Mouse (Mus musculus): ENCODE data around the gene Zyx. TPM values are rescaled to one million over a fixed set of nuclear protein-coding genes. Genes with fewer than 3 reads are reported as not detected.

The Zyx gene
- total and polyA plus RNA-seq, 3 experiments, result 19.1 to 319 (median 70.2) TPM

DNA sequence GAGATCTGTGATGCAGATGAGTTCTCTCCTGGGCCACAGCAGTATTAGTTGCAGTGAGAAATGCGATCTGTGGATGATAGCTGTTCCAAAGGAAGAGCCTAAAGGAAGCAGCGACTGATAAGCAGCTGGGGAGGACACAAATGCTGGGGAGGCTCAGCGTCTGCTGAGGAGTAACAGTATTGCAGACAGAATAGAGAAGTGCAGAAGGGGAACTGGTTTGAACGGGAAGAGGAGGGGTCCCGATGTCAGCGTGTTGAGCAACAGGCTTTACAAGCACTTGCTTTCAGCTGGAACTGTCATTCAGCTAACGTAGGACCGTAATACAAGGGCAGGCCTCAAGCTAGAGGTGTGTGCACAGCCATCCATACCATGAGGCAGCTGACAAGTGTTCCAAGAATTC lies 3.8 kb downstream of the Zyx start:
- Histone ChIP-seq H3K36me3 (replicated peaks) (peaks cover 34% of the 10 kb centered on the region), H3K4me3 (ENCODE audit: low read depth, low read length) (no peak overlapping the region), H3K4me1 (ENCODE audit: insufficient read depth, low read depth, low read length) (peaks cover 57% of the 10 kb centered on the region), H3K27me3 (ENCODE audit: insufficient read depth, low read length) (peaks cover 5% of the 10 kb centered on the region; the same call in 1 of the 2 replicates), H3K9me3 (replicated peaks) (no peaks in the 10 kb centered on the region)
- DNase-seq (ENCODE audit: low spot score), result peak; percentile 25
- ATAC-seq (ENCODE audit: extremely low read depth, insufficient number of reproducible peaks, low FRiP score, poor library complexity, severe bottlenecking), result peak; percentile 24
- no peak for TF ChIP-seq CTCF (IDR thresholded peaks at IDR 0.05; ENCODE audit: low read depth, low read length)
- no peak for TF ChIP-seq POLR2AphosphoS5 (IDR thresholded peaks at IDR 0.05; ENCODE audit: insufficient replicate concordance, low read depth, low read length)
- no peak for TF ChIP-seq TAL1 (conservative IDR thresholded peaks at IDR 0.05; ENCODE audit: low read depth, low read length)
- TF ChIP-seq GATA1 (IDR thresholded peaks at IDR 0.05; ENCODE audit: borderline replicate concordance, low read length), result no peak
- no peak for TF ChIP-seq GATA2 (IDR thresholded peaks at IDR 0.05; ENCODE audit: borderline replicate concordance, low read depth, low read length)

DNA sequence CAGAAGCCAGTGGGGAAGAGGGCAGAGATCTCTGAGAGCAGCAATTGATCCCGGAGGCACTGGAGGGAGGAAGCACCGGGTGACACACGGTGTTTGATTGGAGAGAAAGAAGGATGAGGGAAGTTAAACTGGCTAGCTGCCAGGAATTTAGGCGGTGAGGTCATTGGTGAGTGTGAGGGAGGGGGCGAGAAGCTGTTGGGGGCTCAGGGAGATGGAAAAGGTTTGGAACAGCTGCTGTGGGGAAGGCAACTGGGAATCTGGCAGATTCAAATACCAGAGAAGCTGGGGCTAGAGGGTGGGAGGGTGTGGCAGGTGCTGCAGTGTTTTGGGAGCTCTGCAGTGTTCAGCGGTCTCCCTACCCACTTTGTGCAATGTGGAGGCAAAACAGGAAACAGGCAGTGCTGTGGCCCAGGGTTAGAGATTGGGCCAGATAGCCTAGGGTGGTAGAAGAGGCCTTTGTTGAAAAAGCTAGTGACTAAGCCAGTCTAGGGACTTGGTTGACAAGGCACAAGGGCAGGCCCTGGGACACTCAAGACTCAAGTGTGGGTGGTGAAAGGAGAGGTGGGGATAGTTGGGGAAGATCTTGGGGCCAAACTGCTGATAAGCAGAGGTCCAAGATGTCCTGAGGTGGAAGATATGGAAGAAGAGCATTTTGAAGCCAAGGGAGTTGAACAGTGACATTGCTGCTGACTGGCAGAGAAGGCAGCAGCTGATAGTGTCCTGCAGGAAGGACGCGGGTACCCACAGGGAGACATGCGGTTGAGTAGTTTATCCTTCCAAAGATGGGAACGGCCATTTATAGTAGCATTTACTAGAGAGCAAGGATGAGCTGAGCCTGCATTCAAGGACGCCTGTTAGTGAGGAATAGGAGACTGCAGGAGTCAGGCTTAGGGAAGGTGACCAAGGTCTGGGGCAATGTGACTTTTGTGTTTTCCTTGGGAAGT lies 4.9 kb downstream of the Zyx start:
- Histone ChIP-seq H3K9me3 (replicated peaks) (no peaks in the 10 kb centered on the region), H3K27me3 (ENCODE audit: insufficient read depth, low read length) (peaks cover 5% of the 10 kb centered on the region; the same call in 1 of the 2 replicates), H3K4me3 (ENCODE audit: low read depth, low read length) (no peak overlapping the region; the same call in 1 of the 2 replicates), H3K36me3 (replicated peaks) (peaks cover 41% of the 10 kb centered on the region), H3K4me1 (ENCODE audit: insufficient read depth, low read depth, low read length) (peaks cover 49% of the 10 kb centered on the region)
- peak; percentile 50 for ATAC-seq (ENCODE audit: extremely low read depth, insufficient number of reproducible peaks, low FRiP score, poor library complexity, severe bottlenecking)
- DNase-seq (ENCODE audit: low spot score), result peak; percentile 25
- no peak for TF ChIP-seq CTCF (IDR thresholded peaks at IDR 0.05; ENCODE audit: low read depth, low read length)

DNA sequence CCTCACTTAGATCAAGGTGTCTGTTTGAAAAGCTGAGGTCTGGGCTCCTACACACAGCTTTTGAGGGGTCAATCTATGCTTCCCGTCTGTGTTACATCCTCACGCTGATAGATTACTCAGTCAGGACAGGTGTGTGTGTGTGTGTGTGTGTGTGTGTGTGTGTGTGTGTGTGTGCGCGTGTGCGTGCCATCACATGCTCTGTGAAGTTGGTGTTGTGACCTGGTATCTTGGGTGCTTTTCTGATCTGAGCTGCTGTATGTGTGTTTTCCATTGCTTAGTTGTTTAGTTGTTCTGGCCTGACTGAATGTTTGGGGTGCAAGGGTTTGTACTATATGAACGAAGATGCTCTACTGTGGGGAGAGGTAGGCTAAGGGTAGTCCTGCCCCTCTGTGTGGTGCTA lies 5.9 kb downstream of the Zyx start:
- TF ChIP-seq GATA1 (IDR thresholded peaks at IDR 0.05; ENCODE audit: borderline replicate concordance, low read length), result no peak
- no peak for TF ChIP-seq TAL1 (conservative IDR thresholded peaks at IDR 0.05; ENCODE audit: low read depth, low read length)
- TF ChIP-seq GATA2 (IDR thresholded peaks at IDR 0.05; ENCODE audit: borderline replicate concordance, low read depth, low read length), result no peak
- TF ChIP-seq POLR2AphosphoS5 (IDR thresholded peaks at IDR 0.05; ENCODE audit: insufficient replicate concordance, low read depth, low read length), result no peak
- no peak for TF ChIP-seq CTCF (IDR thresholded peaks at IDR 0.05; ENCODE audit: low read depth, low read length)
- ATAC-seq (ENCODE audit: extremely low read depth, insufficient number of reproducible peaks, low FRiP score, poor library complexity, severe bottlenecking), result no peak
- H3K4me1 ChIP-seq (ENCODE audit: insufficient read depth, low read depth, low read length), result peaks cover 44% of the 10 kb centered on the region
- H3K36me3 ChIP-seq (replicated peaks), result peaks cover 44% of the 10 kb centered on the region
- no peaks in the 10 kb centered on the region for H3K9me3 ChIP-seq (replicated peaks)
- no peak overlapping the region for H3K4me3 ChIP-seq (ENCODE audit: low read depth, low read length)
- H3K27me3 ChIP-seq (ENCODE audit: insufficient read depth, low read length), result peaks cover 5% of the 10 kb centered on the region; the same call in 1 of the 2 replicates
- DNase-seq (ENCODE audit: low spot score), result no peak

DNA sequence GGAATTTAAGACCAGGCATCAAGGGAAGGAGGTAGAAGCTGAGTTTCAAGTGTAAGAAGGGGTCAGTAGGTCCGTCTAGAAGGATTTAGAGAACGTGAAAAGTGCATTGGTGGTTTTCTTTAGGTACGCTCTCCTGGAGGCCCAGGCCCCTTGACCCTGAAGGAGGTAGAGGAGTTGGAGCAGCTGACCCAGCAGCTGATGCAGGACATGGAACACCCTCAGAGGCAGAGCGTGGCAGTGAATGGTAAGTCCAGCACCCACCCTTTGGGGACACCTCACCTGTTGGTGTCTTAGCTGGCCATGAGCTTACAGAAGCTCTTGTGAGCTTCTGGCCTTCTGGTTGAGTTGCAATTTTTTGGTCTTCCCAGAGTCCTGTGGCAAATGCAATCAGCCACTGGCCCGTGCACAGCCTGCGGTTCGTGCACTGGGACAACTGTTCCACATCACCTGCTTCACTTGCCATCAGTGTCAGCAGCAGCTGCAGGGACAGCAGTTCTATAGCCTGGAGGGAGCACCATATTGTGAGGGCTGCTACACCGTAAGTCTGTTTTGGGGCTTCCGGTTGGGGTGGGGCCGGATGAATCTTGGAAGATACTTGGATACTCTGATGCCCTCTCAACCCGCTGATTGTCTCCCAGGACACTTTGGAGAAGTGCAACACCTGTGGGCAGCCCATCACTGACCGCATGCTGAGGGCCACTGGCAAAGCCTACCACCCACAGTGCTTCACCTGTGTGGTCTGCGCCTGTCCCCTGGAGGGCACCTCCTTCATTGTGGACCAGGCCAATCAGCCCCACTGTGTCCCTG lies 6.6 kb downstream of the Zyx start:
- Histone ChIP-seq H3K4me1 (ENCODE audit: insufficient read depth, low read depth, low read length) (peaks cover 38% of the 10 kb centered on the region), H3K27me3 (ENCODE audit: insufficient read depth, low read length) (0 out of 2 replicates have a peak, but pooled peaks cover under 1% of the 10 kb centered on the region), H3K4me3 (ENCODE audit: low read depth, low read length) (no peak overlapping the region), H3K9me3 (replicated peaks) (no peaks in the 10 kb centered on the region), H3K36me3 (replicated peaks) (peaks cover 44% of the 10 kb centered on the region)
- ATAC-seq (ENCODE audit: extremely low read depth, insufficient number of reproducible peaks, low FRiP score, poor library complexity, severe bottlenecking), result no peak
- DNase-seq (ENCODE audit: low spot score), result no peak
- no peak for TF ChIP-seq GATA2 (IDR thresholded peaks at IDR 0.05; ENCODE audit: borderline replicate concordance, low read depth, low read length)
- TF ChIP-seq POLR2AphosphoS5 (IDR thresholded peaks at IDR 0.05; ENCODE audit: insufficient replicate concordance, low read depth, low read length), result no peak
- TF ChIP-seq GATA1 (IDR thresholded peaks at IDR 0.05; ENCODE audit: borderline replicate concordance, low read length), result no peak
- TF ChIP-seq CTCF (IDR thresholded peaks at IDR 0.05; ENCODE audit: low read depth, low read length), result no peak
- TF ChIP-seq TAL1 (conservative IDR thresholded peaks at IDR 0.05; ENCODE audit: low read depth, low read length), result no peak

DNA sequence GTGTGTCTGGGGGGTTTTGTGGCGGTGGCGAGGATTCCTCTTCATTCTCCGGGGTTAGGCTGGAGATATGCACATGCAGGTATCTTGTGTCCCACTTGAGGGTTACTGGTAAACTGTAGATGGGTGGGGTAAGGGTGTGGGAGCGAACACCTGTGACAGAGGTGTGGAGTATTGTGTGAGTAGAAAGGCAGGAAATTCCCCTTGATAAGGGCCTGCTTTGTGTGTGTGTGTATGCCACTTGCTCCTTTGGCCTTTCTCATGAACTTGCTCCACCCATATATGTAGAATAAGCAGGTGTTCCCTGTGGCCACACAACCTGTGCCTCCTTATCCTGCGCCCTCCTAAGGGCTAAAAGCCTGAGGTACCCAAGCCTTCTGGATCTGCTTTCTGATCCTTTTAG lies 7.5 kb downstream of the Zyx start:
- TF ChIP-seq TAL1 (conservative IDR thresholded peaks at IDR 0.05; ENCODE audit: low read depth, low read length) (no peak), CTCF (IDR thresholded peaks at IDR 0.05; ENCODE audit: low read depth, low read length) (no peak), POLR2AphosphoS5 (IDR thresholded peaks at IDR 0.05; ENCODE audit: insufficient replicate concordance, low read depth, low read length) (no peak), GATA2 (IDR thresholded peaks at IDR 0.05; ENCODE audit: borderline replicate concordance, low read depth, low read length) (no peak), GATA1 (IDR thresholded peaks at IDR 0.05; ENCODE audit: borderline replicate concordance, low read length) (no peak)
- H3K4me3 ChIP-seq (ENCODE audit: low read depth, low read length), result no peak overlapping the region
- ATAC-seq (ENCODE audit: extremely low read depth, insufficient number of reproducible peaks, low FRiP score, poor library complexity, severe bottlenecking) (no peak), DNase-seq (ENCODE audit: low spot score) (no peak)
- H3K9me3 ChIP-seq (replicated peaks), result no peaks in the 10 kb centered on the region
- H3K4me1 ChIP-seq (ENCODE audit: insufficient read depth, low read depth, low read length), result peaks cover 29% of the 10 kb centered on the region
- no peaks in the 10 kb centered on the region for H3K27me3 ChIP-seq (ENCODE audit: insufficient read depth, low read length)
- H3K36me3 ChIP-seq (replicated peaks), result peaks cover 38% of the 10 kb centered on the region

DNA sequence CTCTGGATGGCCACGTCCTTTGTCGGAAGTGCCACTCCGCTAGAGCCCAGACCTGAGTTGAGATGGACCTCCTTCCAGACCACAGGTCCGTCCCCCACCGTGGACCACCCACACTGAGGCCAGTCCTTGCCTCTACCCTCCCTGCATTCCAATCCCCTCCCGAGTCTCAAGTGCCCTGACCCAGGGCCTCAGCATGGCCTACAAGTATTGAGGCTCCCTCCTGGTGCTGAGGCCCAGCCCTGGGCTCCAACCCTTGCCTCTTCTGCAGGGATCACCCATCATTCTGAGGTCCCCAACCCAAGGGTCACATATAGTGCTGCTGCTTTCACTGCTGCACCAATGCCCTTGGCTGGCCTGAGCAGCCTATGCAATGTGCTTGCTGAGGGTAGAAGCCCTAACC lies 8.5 kb downstream of the Zyx start:
- Histone ChIP-seq H3K4me3 (ENCODE audit: low read depth, low read length) (no peak overlapping the region), H3K27me3 (ENCODE audit: insufficient read depth, low read length) (peaks cover 5% of the 10 kb centered on the region), H3K4me1 (ENCODE audit: insufficient read depth, low read depth, low read length) (peaks cover 20% of the 10 kb centered on the region), H3K9me3 (replicated peaks) (no peaks in the 10 kb centered on the region), H3K36me3 (replicated peaks) (peaks cover 38% of the 10 kb centered on the region)
- DNase-seq (ENCODE audit: low spot score) (no peak), ATAC-seq (ENCODE audit: extremely low read depth, insufficient number of reproducible peaks, low FRiP score, poor library complexity, severe bottlenecking) (no peak)
- TF ChIP-seq POLR2AphosphoS5 (IDR thresholded peaks at IDR 0.05; ENCODE audit: insufficient replicate concordance, low read depth, low read length) (no peak), GATA1 (IDR thresholded peaks at IDR 0.05; ENCODE audit: borderline replicate concordance, low read length) (no peak), GATA2 (IDR thresholded peaks at IDR 0.05; ENCODE audit: borderline replicate concordance, low read depth, low read length) (no peak), CTCF (IDR thresholded peaks at IDR 0.05; ENCODE audit: low read depth, low read length) (no peak), TAL1 (conservative IDR thresholded peaks at IDR 0.05; ENCODE audit: low read depth, low read length) (no peak)
